Mouse (Mus musculus) G1E (cell line): ENCODE measurements around the gene Mageh1. TPM values are rescaled to one million over a fixed set of nuclear protein-coding genes. Genes with fewer than 3 reads are reported as not detected.
"Not testable (repeated sequence)": the region's sequence is repeated elsewhere in the genome, so short reads cannot be mapped to it uniquely, and the experiment has no call there.

Source experiments
- ATAC-seq: 2 replicates; pipeline ENCODE4 v1.8.0; 2016; ENCODE audit warnings: mild to moderate bottlenecking; ENCODE audit not compliant: insufficient number of reproducible peaks, poor library complexity, low FRiP score, severe bottlenecking; ENCODE audit errors: extremely low read depth
- DNase-seq: peaks from one replicate; pipeline ENCODE4 v3.0.0; 2012; ENCODE audit warnings: low spot score
- H3K27me3 ChIP-seq: 2 replicates; pipeline ENCODE4 v1.6.1; 2012; ENCODE audit warnings: mild to moderate bottlenecking, low read length, inconsistent platforms; ENCODE audit not compliant: insufficient read depth
- H3K36me3 ChIP-seq: replicated peaks from 2 replicates; pipeline ENCODE3; 2012; ENCODE audit warnings: mild to moderate bottlenecking, inconsistent platforms
- H3K4me1 ChIP-seq: 2 replicates; pipeline ENCODE4 v1.6.1; 2012; ENCODE audit warnings: low read depth, low read length, inconsistent platforms, mixed read lengths; ENCODE audit not compliant: insufficient read depth
- H3K4me3 ChIP-seq: 2 replicates; pipeline ENCODE4 v1.5.1; 2012; ENCODE audit warnings: low read depth, mild to moderate bottlenecking, inconsistent platforms, low read length, moderate library complexity, mixed read lengths
- H3K9me3 ChIP-seq: replicated peaks from 2 replicates; pipeline ENCODE4 v1.6.1; 2012; ENCODE audit warnings: inconsistent platforms
- CTCF ChIP-seq: IDR thresholded peaks from 2 replicates; pipeline ENCODE4 v1.5.1; 2012; ENCODE audit warnings: low read depth, low read length, inconsistent platforms, mixed read lengths
- GATA1 ChIP-seq: IDR thresholded peaks from 2 replicates; pipeline ENCODE4 v1.6.1; 2012; ENCODE audit warnings: borderline replicate concordance, low read length, inconsistent platforms, mixed read lengths
- POLR2AphosphoS5 ChIP-seq: IDR thresholded peaks from 2 replicates; pipeline ENCODE4 v1.6.1; 2012; ENCODE audit warnings: low read depth, low read length, inconsistent platforms; ENCODE audit not compliant: insufficient replicate concordance
- polyA plus RNA-seq: library from polyadenylated mRNA; stranded (reverse); fragments of >175 nt; gene quantifications from 2 replicates; pipeline ENCODE4 v1.2.3, GENCODE M21; 2012
- total RNA-seq, 2 experiments: library from RNA; stranded (forward) in 1 of 2; stranded (reverse) in 1 of 2; fragments of 200-1000 nt in 1 of 2; fragments of >200 nt in 1 of 2; fragmentation: Nextera tagmentation in 1 of 2; gene quantifications; 2 replicates each; pipeline ENCODE4 v1.2.3; 2014 to 2017

The Mageh1 gene
- total and polyA plus RNA-seq, 3 experiments: 0.11 TPM; not detected in 2

GRCm38 (mm10) chrX:153006387-153006841 is 31.0 kb downstream of the Mageh1 start, which contains the start of gene Usp51:
Usp51 (plus strand) TSS chrX:153006469.
- no peak within 1 kb of the TSS for H3K4me3 ChIP-seq
- ATAC-seq (no peak), DNase-seq (no peak)
- no peak for TF ChIP-seq POLR2AphosphoS5
- no peak for TF ChIP-seq CTCF
- no peak for TF ChIP-seq GATA1
- no peaks in the 10 kb centered on the region for H3K4me1 ChIP-seq
- H3K9me3 ChIP-seq: peaks cover 8% of the 10 kb centered on the region; the same call in 1 of the 2 replicates
- H3K27me3 ChIP-seq: no peaks in the 10 kb centered on the region
- no peaks in the 10 kb centered on the region for H3K36me3 ChIP-seq

- not testable (repeated sequence) for H3K4me1 ChIP-seq, ATAC-seq, H3K9me3 ChIP-seq, H3K36me3 ChIP-seq, DNase-seq, H3K27me3 ChIP-seq, H3K4me3 ChIP-seq
Observed at GRCm38 (mm10) chrX:152996105-152996504, 41.3 kb downstream of the Mageh1 start.

- not testable (repeated sequence) for H3K4me1 ChIP-seq, H3K36me3 ChIP-seq, DNase-seq, H3K9me3 ChIP-seq, ATAC-seq, H3K4me3 ChIP-seq, H3K27me3 ChIP-seq
Observed at GRCm38 (mm10) chrX:152989852-152990251, 47.5 kb downstream of the Mageh1 start.

Other genes with a start within 250 kb of the Mageh1 start
- not detected in 2 replicates for gene Usp51, start 31.1 kb downstream of the Mageh1 start, total RNA-seq (2014; fragmentation: Nextera tagmentation)
- not detected in 2 replicates for gene Usp51, start 31.1 kb downstream of the Mageh1 start, total RNA-seq (2017)
- gene Usp51, start 31.1 kb downstream of the Mageh1 start, polyA plus RNA-seq: not detected in 2 replicates
- gene Foxr2, start 81.2 kb upstream of the Mageh1 start, total RNA-seq (2014; fragmentation: Nextera tagmentation): not detected in 2 replicates
- gene Foxr2, start 81.2 kb upstream of the Mageh1 start, total RNA-seq (2017): not detected in 2 replicates
- gene Foxr2, start 81.2 kb upstream of the Mageh1 start, polyA plus RNA-seq: not detected in 2 replicates
- not detected in 2 replicates for gene Rragb, start 102.4 kb upstream of the Mageh1 start, total RNA-seq (2014; fragmentation: Nextera tagmentation)
- gene Rragb, start 102.4 kb upstream of the Mageh1 start, total RNA-seq (2017): 0.27 TPM in 1 of 2 replicates, not detected in the other
- gene Rragb, start 102.4 kb upstream of the Mageh1 start, polyA plus RNA-seq: not detected in 2 replicates
- not detected in 2 replicates for gene Klf8, start 199.9 kb upstream of the Mageh1 start, total RNA-seq (2014; fragmentation: Nextera tagmentation)
- 0.05 TPM in 1 of 2 replicates, not detected in the other for gene Klf8, start 199.9 kb upstream of the Mageh1 start, total RNA-seq (2017)
- not detected in 2 replicates for gene Klf8, start 199.9 kb upstream of the Mageh1 start, polyA plus RNA-seq